Mouse (Mus musculus): ENCODE data around the gene Klrb1b.
"Not testable (repeated sequence)": the region's sequence is repeated elsewhere in the genome, so short reads cannot be mapped to it uniquely, and the experiment has no call there.

Klrb1b gene

DNA sequence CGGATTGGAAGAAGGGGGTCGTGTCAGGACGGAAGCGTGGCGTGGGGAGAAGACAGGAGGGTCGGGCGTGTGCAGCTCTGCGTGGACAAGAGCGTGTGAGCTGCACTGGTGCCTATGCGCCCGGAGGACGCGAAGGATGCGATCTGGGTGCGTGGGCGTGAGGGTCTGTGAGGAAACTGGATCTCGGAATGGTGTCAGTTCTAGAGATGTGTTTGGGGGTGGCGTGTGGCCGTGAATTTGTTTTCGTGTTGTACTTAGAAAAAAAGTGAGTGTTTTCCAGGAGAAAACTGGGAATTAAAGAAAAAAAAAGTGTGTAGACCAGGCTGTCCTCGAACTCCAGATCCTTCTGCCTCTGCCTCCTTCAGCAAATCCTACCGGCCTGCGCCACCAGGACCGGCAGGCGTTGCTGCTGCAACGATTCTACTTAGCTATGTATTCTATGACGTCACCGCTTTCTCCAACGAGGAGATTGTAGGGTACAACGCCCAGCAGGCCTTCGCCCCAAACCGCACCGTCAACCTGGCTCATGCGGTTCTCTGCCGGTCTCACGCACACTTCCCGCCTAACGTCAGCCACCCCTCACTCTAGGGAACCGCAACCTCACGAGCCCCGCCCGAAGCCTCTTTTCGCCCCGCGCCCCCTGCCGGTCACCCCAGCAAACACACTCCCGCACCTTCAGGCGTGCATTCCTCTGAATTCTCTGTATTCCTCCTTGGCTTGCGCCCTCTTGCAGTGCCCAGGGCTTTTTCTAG lies 26.8 kb downstream of the Klrb1b start:
- DNase-seq (ENCODE audit: low spot score) = peak; percentile 79

DNA sequence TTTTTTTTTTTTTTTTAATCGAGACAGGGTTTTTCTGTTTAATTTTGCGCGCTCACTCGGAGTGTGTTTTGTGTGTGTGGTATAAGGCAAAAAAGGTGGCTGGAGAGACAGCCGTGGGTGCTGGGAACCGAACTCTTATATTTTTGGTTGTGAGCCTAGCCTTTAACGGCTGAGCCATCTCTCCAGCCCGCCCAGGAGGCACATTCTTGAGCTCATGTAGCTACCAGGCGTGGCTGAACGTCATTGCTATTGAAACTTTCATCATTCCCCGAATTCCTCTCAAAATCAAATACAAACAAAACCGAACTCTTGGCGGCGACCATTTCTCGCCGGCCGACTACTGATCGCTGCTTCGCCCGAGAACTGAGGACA lies 27.4 kb downstream of the Klrb1b start:
- peak; percentile 76 for DNase-seq (ENCODE audit: low spot score)

DNA sequence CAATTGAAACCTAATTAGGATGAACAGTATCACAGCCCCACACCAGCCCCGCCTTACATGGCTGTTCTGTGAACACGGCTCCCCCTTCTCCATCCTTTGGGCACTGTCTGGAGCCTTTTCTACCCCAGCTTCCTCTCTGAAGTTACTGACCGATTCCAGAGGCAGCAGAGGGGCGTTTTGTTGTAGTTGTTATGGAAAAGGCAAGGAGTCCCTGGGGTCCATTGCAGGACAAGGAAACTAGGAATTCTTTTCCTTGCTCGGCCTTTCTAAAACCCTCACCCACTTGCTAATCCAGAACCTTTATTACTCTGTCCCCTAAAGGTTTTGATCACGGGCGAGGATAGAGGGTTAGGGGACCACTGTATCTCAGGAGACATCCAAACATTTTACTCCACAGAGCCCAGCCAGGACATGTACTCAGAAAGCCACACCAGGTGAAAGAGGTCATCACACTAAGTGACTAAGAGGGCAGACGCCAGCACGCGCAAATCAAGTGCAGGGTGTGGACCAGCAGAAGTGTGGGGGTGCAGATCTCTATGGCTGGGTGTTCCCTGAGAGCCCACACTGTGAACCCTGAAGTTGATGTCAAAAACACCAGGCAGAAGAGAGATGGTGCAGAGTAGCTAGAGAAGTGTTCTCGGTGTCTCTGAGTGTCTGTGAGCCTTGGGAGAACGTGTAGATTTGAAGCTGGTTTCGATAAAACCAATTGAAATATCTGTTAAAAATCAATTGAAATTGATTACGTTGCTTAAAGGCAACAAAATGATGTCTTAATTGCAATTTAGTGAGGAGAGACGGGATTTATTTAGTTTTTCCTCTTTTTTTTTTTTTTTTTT lies 28.0 kb downstream of the Klrb1b start:
- no peak for DNase-seq (ENCODE audit: low spot score)

DNA sequence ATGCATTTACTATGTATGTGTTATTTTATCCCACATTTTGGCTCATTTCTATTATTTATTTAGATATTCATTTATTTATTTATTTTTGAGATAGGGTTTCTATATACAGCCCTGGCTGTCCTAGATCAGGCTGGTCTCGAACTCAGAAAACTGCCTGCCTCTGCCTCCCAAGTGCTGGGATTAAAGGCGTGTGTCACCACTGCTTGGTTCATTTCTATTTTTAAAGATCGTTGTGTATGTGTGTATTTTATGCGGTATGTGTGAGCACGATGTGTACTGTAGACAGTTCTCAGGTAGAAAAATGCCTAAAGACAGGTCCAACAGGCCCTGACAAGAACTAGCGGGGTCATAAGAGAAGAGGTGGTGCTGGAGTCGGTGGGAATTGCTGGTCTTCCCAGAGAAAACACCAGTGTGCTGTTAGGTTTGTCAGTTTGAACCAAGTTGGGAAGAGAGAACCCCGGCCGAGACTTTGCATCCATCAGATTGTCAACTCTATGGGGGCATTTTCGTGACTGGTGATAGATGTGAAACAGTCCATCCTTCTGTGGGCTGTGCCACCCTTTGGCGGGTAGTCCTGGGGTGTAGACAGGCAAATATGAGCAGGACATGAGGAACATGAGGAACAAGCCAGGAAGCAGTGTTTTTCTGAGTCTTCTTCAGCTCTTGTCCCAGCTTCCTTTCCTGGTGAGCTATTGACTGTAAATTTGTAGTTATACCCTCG lies 28.8 kb downstream of the Klrb1b start:
- DNase-seq (ENCODE audit: low spot score) = no peak

DNA sequence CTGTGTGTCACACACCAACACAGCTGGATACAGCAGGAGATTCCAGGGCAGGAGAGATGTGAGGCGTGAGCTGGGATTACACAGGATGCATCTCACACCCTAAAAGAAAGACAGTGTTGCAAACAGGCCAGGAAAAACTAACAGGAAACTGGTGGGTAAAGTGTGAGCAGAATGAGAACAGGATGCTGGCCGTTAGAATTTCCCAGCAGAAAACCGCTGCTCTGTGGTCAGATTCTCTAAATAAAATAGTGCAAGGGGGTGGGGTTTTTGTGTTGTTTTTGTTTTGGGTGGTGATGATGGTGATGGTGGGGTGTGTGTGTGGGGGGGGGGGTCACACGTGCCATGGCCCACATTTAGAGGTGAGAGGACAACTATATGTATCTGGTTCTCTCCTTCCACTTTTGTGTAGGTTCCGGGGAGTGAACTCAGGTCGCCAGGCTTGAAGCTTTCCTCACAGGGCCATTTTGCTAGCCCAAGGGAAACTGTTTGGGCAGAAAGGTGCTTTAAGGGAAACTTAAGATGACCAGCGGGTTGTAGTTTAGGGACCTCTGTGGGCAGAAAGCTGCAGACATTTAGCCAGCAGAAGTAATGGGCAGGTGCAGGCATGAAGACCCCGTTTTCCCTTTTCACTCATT lies 29.7 kb downstream of the Klrb1b start:
- DNase-seq (ENCODE audit: low spot score) = no peak

DNA sequence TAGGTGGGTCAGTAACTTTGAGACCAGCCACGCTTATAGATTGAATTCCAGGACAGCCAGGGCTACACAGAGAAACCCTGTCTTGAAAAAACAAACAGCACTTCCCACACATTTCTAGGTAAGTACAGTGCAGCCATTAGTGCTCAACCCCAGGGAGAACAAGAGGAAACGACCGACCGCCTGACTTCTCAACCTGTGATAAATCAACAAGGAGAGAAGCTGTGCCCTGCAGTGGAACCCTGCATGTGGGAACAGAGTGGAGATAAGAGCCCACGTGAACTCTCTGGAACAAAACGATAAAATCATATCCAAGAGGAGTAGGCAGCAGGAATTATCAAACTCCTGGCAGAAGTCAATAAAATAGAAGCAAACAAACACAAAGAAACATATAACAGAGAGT lies 32.4 kb downstream of the Klrb1b start:
- DNase-seq (ENCODE audit: low spot score) = no peak

DNA sequence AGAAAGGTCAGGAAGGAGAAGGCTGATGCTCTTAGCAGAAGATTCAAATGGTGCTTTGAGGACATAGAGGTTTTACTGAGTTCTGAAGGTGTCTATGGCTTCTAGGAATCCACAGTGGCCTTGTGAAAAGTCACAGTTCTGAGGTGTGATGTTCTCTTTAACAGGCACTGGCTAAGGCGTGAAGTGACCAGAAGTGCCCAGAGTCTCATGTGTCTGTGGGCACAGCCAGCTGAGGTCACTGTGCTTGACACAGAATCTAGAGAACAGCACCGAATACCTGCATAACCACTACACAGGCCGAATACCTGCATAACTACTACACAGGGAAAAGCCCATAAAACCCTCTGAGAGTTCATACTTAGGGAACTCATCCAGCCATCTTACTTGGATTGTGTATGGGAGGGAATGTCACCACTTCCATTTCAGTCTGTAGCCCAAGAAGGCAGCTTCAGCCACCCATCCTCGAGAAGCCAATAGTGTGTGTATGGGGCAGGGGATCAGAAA lies 35.6 kb downstream of the Klrb1b start:
- not testable (repeated sequence) for DNase-seq (ENCODE audit: low spot score)

DNA sequence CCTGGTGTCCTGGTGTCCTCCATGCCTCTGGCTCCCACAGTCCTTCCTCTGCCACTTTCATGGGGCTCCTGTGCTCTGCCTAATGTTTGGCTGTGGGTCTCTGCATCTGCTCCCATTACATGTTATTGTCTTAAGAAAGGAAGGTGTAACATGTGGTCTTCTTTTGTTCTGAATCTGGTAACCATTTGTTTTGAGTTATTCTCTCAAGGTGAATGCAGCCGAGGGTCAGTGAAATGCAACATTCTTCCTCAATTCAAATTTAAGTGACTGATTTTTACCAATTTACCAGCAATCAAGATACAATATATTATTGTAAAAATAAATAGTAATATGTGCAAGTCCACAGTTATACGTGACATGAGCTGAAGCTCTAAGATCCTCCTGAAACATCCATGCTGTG lies 37.0 kb downstream of the Klrb1b start, which contains the start of gene Klrb1c:
Gene Klrb1c (minus strand): TSS at position 101 of the 400 bp plus-strand sequence.
- no peak for DNase-seq (ENCODE audit: low spot score)

DNA sequence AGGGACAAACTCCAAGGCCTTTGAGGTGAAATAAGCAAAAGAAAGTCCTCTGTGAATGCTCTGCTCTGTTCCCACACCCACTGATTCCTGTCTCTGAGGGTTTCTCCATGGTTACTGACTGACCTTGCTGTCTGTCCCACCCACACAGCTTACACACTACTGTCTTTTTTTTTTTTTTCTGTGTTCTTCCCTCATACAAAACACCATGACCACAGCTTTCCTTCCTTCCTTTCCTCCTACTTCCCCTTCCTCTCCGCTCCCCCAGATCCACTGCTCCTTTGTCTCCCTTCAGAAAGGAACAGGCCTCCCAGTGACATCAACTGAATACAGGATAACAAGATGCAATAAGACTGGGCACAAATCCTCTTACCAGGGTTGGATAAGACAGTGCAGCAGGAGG lies 37.6 kb downstream of the Klrb1b start:
- DNase-seq (ENCODE audit: low spot score) = no peak

DNA sequence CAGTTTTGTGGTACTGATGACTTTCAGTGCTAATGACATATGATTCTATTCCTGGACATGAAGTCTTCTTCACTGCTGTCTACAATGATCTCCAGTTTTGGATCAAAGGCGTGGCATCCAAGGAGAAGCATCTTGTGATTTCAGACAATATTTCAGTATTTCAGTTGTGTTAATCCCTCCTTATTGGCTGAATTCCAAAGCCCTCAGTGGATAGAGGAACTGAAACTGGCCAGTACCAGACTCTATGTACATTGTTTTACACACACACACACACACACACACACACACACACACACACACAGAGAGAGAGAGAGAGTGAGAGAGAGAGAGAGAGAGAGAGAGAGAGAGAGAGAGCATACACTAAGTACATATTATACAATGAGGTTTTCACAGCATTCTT lies 39.7 kb downstream of the Klrb1b start:
- DNase-seq (ENCODE audit: low spot score) = not testable (repeated sequence)

DNA sequence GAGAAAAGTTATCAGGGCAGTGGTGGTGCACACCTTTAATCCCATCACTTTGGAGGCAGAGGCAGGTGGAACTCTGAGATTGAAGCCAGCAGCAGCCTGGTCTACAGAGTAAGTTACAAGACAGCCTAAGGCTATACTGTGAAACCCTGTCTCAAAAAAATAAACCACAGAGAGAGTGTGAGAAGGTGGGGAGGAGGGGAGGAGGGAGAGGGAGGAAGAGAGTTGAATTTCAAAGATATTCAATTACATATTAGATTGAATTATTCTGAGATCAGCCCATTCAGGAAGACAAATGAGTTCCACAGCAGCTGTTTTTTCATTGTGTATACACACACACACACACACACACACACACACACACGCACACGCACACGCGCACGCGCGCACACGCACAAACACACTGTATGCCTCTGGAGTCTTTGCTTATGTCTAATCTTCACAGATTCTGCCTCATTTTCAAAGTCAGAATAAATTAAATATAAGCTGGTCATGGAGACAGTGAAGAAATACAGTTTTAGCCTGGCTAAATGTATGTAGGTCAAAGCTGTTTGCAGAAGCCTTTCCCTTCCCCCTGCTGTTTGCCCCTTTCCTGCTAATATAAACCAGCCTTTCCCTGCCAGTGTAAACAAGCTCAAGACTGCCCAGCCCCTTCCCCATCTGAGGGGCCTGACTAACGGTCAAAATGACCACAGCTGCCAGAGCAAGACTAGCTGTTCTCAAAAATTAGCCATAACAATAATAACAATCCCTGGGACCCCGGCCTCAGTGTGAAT lies 56.5 kb downstream of the Klrb1b start:
- DNase-seq (ENCODE audit: low spot score) = no peak

DNA sequence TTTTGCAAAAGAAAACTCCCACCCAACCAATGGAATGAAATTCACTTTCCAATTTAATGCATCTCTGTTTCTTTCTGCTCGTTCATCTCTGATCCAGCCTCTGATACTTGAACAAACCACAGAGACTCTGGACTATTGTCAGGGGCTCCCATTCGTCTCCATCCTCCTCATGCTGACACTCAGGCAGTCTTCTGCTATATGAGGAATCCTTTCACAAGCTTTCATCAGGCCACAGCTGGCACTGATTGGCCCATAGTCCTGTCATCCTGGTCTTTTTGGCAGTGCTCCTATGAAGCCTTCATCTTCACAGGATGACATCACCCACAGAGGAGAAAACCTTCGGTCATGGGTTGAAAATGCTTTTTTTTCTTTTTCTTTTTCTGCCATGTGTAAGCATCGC lies 58.1 kb downstream of the Klrb1b start:
- DNase-seq (ENCODE audit: low spot score) = no peak

DNA sequence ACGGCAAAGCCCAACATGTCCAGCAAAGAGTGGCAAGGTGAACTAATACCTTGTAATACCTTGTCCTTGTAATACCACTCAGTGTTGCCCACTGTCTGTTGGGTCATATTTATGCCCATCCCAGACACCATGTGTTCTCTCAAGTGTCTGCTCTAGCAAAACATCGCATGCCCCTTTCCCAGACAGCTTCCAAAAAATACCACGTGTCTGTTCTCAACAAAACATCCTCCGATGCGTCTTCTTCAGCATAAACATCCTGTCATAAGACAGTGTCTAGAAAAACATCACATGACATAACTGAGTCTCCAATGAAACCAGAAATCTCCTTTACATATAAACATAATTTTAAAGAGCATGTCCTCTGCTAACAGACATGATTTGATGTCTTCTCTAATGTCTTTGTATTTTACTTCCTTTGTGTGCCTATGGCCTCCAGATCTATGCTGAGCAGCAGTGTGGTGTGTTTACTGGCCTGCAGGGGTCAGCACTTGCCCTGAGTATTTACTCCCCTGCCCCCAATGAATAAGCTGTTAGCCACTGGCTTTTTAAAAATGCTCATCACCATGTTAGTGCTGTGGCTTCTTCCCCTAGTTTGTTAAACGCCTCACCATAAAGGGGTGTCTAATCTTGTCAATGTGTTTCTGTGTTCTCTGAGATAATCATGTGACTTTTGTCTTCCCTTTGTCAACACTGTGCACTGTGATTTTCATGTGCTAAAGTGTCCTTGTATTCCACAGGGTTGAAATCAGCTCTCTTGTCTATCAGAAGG lies 59.5 kb downstream of the Klrb1b start:
- DNase-seq (ENCODE audit: low spot score) = peak; percentile 18

DNA sequence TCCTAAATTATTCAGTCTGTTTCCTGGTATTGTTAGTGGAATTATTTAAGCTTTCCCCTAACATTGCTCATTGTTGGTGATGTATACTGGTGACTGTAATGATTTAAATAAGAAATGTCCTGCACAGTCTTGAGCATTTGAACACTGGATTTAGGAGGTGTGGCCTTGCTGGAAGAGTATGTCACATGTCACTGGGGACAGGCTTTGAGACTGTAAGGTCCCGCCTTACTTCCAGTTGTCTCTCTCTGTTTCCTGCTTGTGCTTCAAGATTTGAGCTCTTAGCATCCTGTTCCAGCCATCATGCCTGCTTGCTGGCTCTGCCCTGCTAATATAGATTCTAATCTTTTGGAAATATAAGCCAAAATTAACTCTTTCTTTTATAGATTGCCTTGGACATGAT lies 60.9 kb downstream of the Klrb1b start:
- DNase-seq (ENCODE audit: low spot score) = no peak

DNA sequence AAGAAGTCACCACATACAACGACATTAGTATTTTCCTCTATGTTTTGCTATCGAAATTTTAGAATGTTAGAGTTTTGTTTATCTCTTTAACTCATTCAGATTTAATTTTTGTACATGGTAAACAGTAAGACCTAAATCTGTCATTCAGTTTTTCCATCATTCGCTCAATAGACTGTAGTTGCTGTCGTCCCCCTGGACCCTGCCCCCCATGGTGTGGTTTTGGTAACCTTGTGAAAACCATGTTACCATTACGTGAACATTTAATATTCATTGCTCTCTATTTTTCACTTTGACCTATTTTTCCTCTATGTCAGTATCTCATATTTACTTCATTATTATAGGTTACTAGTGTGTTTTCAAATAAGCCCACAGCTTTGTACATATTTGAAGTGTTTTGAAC lies 61.5 kb downstream of the Klrb1b start:
- no peak for DNase-seq (ENCODE audit: low spot score)

DNA sequence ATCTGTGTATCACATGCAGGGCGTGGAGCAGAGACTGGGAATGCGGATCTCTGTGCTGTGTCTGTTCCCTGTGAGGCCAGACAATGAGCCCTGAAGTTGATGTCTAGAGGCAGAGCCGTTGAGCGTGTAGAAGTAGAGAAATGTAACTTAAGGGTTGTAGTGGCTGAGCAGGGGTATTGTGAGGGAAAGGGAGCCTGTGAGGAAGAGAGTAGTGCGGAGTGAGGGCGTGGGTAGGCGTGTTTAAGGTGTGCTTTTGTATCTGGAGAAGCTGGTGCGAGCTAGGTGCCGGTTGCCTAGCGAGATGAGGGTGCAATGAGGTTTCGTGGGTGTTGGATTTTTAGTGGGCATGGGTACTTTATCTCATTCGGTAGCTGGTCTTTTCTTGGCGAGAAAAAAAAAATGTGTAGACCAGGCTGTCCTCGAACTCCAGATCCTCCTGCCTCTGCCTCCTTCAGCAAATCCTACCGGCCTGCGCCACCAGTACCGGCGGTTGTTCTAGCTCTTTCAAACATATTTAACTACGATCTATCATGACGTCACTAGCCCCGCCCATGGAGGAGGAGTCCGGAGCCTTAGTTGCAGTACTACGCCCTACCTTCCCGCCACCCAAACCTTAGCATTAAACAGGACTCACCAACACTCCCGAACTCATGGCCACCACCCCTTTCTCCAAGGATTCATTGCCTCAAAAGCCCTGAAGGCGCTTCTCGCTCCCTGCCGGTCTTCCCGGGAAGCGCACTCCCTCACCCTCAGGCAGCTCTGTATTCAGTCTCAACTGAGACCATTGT lies 62.2 kb downstream of the Klrb1b start:
- peak; percentile 78 for DNase-seq (ENCODE audit: low spot score)
